Mouse (Mus musculus) erythroblast, embryonic 14.5 days (primary cell): ENCODE measurements around the gene Sipa1l3. TPM values are rescaled to one million over a fixed set of nuclear protein-coding genes. Genes with fewer than 3 reads are reported as not detected.

Source experiments
- H3K27me3 ChIP-seq: 2 replicates; pipeline ENCODE4 v1.6.1; 2012; ENCODE audit warnings: inconsistent platforms; ENCODE audit not compliant: control insufficient read depth
- H3K36me3 ChIP-seq: 2 replicates; pipeline ENCODE4 v1.6.1; 2012; ENCODE audit warnings: mild to moderate bottlenecking, inconsistent platforms; ENCODE audit not compliant: control insufficient read depth
- H3K4me1 ChIP-seq: 2 replicates; pipeline ENCODE4 v1.6.1; 2012; ENCODE audit warnings: inconsistent platforms; ENCODE audit not compliant: control insufficient read depth
- H3K4me3 ChIP-seq: replicated peaks from 2 replicates; pipeline ENCODE3; 2012; ENCODE audit warnings: moderate library complexity, mild to moderate bottlenecking, inconsistent platforms
- H3K9me3 ChIP-seq: 2 replicates; pipeline ENCODE4 v1.6.1; 2012; ENCODE audit warnings: low read length, inconsistent platforms, mixed read lengths; ENCODE audit not compliant: control insufficient read depth
- GATA1 ChIP-seq: IDR thresholded peaks from 2 replicates; pipeline ENCODE4 v1.6.1; 2012; ENCODE audit warnings: low read length, inconsistent platforms, mixed read lengths
- TAL1 ChIP-seq: IDR thresholded peaks from 3 replicates; pipeline ENCODE4 v1.6.1; 2012; ENCODE audit warnings: low read length, inconsistent platforms, mixed read lengths
- polyA plus RNA-seq: library from polyadenylated mRNA; stranded (reverse); fragments of >175 nt; gene quantifications from 2 replicates; pipeline ENCODE4 v1.2.3, GENCODE M21; 2012

Gene Sipa1l3
- polyA plus RNA-seq, 1 experiment, result 2.0 TPM

DNA sequence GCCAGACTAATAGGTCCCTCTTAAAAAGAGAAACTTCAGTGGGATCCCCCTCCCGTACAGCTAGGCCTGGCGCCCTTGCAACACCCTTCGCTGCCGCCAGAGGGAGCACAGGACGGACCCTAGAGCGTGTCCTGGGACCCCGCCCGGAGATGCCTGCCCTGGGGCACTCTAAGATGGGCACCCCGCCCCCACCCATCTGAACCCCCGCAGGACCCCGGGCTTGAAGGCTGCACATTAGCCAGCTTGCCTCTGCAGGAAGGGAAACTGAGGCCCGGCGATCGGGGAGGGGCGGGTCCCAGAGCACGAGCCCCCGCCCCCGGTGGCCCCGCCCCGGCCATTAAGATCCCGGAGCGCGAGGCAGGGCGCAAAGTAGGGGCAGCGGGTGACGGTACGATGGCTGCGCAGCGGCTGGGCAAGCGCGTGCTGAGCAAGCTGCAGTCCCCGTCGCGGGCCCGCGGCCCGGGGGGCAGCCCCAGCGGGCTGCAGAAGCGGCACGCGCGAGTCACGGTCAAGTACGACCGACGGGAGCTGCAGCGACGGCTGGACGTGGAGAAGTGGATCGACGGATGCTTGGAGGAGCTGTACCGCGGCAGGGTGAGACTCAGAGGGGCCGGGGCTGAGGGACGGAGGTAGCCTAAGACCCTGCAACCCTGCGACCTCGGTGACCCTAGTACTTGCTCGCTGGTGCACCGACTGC lies 229.4 kb downstream of the Sipa1l3 start, which contains the start of gene Ppp1r14a:
TSS of gene Ppp1r14a (plus strand) at position 367 of the 697 bp plus-strand sequence.
- peak within 1 kb of the TSS; percentile 61 for H3K4me3 ChIP-seq
- H3K9me3 ChIP-seq, result no peaks in the 10 kb centered on the region
- peaks cover 19% of the 10 kb centered on the region for H3K4me1 ChIP-seq
- H3K27me3 ChIP-seq, result peaks cover 15% of the 10 kb centered on the region
- TF ChIP-seq TAL1 (no peak), GATA1 (no peak)
- H3K36me3 ChIP-seq, result no peaks in the 10 kb centered on the region

DNA sequence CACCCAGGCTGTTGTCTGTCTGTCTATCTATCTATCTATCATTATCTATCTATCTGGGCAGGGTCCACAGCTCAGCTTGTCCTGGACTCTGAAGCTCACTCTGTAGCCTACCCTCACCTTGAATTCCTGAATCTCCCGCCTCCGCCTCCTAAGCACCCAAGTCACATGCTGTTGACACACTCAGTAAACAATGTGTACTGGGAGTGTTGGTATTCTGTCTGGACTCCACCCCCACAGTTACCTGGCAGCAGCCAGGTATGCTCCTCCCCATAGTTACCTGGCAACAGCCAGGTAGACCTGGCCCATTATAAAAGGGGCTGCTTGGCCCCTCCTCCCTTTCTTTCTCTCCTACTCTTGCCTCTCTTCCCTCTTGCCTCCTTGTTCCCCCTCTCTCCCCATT lies 230.4 kb downstream of the Sipa1l3 start:
- Histone ChIP-seq H3K27me3 (peaks cover 15% of the 10 kb centered on the region), H3K4me3 (no peak overlapping the region), H3K4me1 (peaks cover 19% of the 10 kb centered on the region), H3K9me3 (no peaks in the 10 kb centered on the region), H3K36me3 (no peaks in the 10 kb centered on the region)
- no peak for TF ChIP-seq TAL1
- no peak for TF ChIP-seq GATA1

- peaks cover 18% of the 10 kb centered on the region for H3K27me3 ChIP-seq
- no peak overlapping the region for H3K4me3 ChIP-seq
- H3K36me3 ChIP-seq, result no peaks in the 10 kb centered on the region
- H3K4me1 ChIP-seq, result peaks cover 19% of the 10 kb centered on the region
- TF ChIP-seq GATA1 (no peak), TAL1 (no peak)
- no peaks in the 10 kb centered on the region for H3K9me3 ChIP-seq
These were observed 231.0 kb downstream of the Sipa1l3 start for GRCm38 (mm10) chr7:29287481-29287880.

DNA sequence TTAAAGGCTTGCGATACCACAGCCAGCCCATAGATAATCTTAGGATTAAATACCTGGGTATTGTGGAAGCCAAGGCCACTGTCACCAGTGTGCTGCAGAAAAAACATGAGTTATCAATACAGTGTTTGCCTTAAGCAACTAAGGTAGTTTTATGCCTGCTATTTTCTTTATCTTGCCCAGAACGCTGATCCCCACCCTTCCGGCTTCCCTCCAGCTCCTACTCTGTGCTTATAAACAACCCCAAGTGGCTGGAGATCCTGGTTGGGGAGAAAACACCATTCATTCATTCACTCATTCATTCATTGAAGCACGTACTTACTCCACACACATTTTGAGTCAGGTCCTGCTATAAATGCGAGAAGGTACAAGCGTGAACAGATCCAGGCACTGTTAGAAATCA lies 233.9 kb downstream of the Sipa1l3 start:
- Histone ChIP-seq H3K9me3 (no peaks in the 10 kb centered on the region), H3K4me3 (no peak overlapping the region), H3K36me3 (no peaks in the 10 kb centered on the region), H3K27me3 (peaks cover 28% of the 10 kb centered on the region), H3K4me1 (peaks cover 32% of the 10 kb centered on the region)
- TF ChIP-seq GATA1 (no peak), TAL1 (no peak)

DNA sequence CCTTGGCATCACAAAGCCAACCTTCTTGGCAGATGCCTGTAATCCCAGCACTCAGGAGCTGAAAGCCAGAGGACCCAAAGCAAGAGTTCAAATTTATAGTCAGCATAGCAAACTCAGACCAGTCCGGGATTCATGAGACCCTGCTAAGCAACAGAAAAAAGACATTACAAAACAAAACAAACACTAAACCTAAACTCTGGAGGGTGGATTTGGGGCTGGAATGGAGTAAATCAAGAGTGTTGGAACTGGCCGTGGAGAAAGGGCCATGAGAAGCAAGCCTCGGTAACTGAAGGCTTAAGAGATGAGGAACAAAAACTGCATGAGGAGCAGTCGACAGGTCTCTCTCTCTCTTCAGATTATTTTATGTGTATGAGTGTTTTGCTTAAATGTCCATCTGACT lies 234.6 kb downstream of the Sipa1l3 start:
- no peak for TF ChIP-seq GATA1
- TF ChIP-seq TAL1, result no peak
- no peak overlapping the region for H3K4me3 ChIP-seq
- peaks cover 25% of the 10 kb centered on the region for H3K4me1 ChIP-seq
- no peaks in the 10 kb centered on the region for H3K36me3 ChIP-seq
- H3K27me3 ChIP-seq, result peaks cover 24% of the 10 kb centered on the region
- H3K9me3 ChIP-seq, result no peaks in the 10 kb centered on the region

GRCm38 (mm10) chr7:29282074-29282554 lies 236.3 kb downstream of the Sipa1l3 start:
- no peaks in the 10 kb centered on the region for H3K9me3 ChIP-seq
- peak overlapping the region; percentile 60 for H3K4me3 ChIP-seq
- H3K27me3 ChIP-seq, result peaks cover 22% of the 10 kb centered on the region
- no peaks in the 10 kb centered on the region for H3K36me3 ChIP-seq
- TF ChIP-seq GATA1, result no peak
- TF ChIP-seq TAL1, result no peak
- peaks cover 24% of the 10 kb centered on the region for H3K4me1 ChIP-seq

DNA sequence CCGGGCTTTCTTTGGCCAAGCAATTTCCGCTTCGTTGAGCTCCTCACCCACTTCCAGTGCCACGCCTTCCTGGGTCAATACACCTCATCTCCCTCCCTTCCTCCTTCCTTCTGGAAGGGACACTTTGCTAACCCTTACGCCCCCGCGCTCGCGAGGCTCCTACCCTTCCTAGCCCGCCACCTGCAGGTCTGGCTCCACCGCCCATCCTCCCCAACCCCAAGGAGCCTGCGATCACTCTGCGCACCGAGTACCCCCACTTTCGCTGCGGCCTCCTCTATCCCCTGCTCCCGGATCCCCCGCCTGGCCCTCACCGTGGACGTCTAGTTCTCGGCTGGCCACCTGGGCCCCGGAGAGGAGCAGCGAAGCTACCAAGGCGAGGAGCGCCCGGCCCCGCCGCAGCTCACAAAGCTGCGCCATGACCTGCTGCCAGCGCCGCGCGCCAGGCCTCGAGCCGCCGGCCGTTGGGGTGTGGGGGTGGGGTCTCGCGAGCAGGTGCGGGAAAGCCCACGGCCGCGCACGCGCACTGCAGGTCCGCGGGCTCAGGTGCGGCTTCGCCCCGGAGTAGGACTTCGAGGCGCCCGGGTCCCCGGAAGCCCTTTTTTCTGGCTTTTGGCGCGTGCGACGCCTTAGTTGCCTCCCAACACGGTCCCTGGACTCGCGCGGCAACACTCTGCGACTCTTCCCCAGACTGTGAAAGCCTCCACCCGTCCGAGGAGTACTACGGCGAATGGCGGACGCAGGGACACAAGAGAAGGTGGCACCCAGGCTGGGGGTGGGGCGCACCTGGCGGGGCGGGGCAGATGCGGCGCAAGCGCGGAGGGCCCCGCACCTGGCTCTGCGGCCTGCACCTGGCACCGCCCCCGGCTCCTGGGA lies 237.0 kb downstream of the Sipa1l3 start, which contains the start of gene Spint2:
TSS of gene Spint2 (minus strand) at position 712 of the 873 bp plus-strand sequence.
- Histone ChIP-seq H3K27me3 (peaks cover 20% of the 10 kb centered on the region), H3K9me3 (no peaks in the 10 kb centered on the region), H3K4me3 (peak within 1 kb of the TSS; percentile 60), H3K4me1 (peaks cover 24% of the 10 kb centered on the region), H3K36me3 (no peaks in the 10 kb centered on the region)
- TF ChIP-seq TAL1, result no peak
- TF ChIP-seq GATA1, result no peak

DNA sequence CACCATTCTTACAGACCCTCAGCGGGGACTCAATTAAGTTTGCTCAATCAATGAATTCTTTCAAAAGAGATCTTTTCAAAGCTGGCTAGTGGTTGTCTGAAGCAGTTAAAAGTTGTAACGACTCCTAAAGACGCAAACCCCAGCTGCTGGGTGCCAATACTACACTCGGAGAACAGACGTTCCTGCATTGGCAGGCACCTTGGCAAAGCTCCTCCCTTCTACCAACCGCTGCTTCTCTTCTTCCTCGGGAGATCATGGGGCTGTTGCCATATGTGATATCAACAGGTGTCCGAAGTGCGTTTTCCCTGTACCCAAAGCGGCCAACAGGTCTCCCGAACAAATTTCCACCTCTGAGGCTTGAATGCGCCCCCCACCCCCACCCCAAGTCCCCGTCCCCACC lies 237.6 kb downstream of the Sipa1l3 start:
- Histone ChIP-seq H3K4me1 (peaks cover 24% of the 10 kb centered on the region), H3K9me3 (no peaks in the 10 kb centered on the region), H3K36me3 (no peaks in the 10 kb centered on the region), H3K4me3 (peak overlapping the region; percentile 60), H3K27me3 (peaks cover 20% of the 10 kb centered on the region)
- no peak for TF ChIP-seq TAL1
- TF ChIP-seq GATA1, result no peak

DNA sequence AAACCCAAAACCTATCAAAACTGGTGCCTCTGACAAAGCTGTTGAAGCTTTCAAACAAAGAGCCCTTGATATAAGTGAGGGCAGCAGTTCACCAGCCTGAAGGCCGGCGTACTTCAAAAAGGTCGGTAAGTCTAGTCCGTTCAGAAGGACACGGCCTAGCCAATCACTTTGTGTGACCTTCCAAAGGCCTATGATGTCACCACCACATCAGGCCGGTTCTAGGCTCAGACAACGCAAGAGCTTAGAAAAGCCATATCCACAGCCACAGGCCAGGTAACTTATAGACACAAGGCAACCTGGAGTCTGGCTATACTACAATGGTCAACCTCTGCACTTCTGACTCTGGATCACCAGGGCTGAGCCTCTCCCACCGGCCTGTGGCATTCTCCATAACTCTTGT lies 238.5 kb downstream of the Sipa1l3 start:
- Histone ChIP-seq H3K4me1 (peaks cover 24% of the 10 kb centered on the region), H3K27me3 (peaks cover 20% of the 10 kb centered on the region), H3K4me3 (no peak overlapping the region), H3K9me3 (no peaks in the 10 kb centered on the region), H3K36me3 (no peaks in the 10 kb centered on the region)
- TF ChIP-seq GATA1, result no peak
- no peak for TF ChIP-seq TAL1
